19 mouse cellular contexts compared by ENCODE assay signal in genomic region chr12:12687376-12687775, GRCm38 (mm10).
A peak's percentile ranks its signal among the peaks of the same experiment; 100 is the strongest.
DNase-seq lines count a peak whose midpoint lies in the region; ATAC-seq lines count a peak whose summit lies in the region.
"Had no signal": no experiment of that assay in that cellular context is flagged by ENCODE, and none has a peak within 500 bp of the region (broad histone marks: within the 10 kb centered on the region; RNA-seq: fewer than 3 reads in every experiment).

No protein-coding gene starts in this region.

- WGBS in intestine, embryonic 16.5 days: 56% methylated on average over 2 of the region's 2 CpGs
- WGBS in intestine, embryonic 15.5 days: 69% methylated on average over 2 of the region's 2 CpGs
- WGBS in liver, embryonic 16.5 days (ENCODE audit: insufficient replicate concordance): 67% methylated on average over 2 of the region's 2 CpGs

- H3K9me3 ChIP-seq in intestine, embryonic 16.5 days (ENCODE audit: control insufficient read depth, low read length): no peaks in the 10 kb centered on the region
- H3K9me3 ChIP-seq in intestine, embryonic 15.5 days: no peaks in the 10 kb centered on the region
- H3K9me3 ChIP-seq in liver, embryonic 16.5 days (replicated peaks; ENCODE audit: control insufficient read depth, low read length): no peaks in the 10 kb centered on the region
- H3K9me3 ChIP-seq: embryonic facial prominence, embryonic 10.5 days; embryonic facial prominence, embryonic 12.5 days; forebrain, embryonic 13.5 days; forebrain, embryonic 15.5 days had no signal

- no peaks in the 10 kb centered on the region for H3K36me3 ChIP-seq in intestine, embryonic 16.5 days (ENCODE audit: control insufficient read depth, insufficient read depth, low read length)
- no peaks in the 10 kb centered on the region for H3K36me3 ChIP-seq in intestine, embryonic 15.5 days
- no peaks in the 10 kb centered on the region for H3K36me3 ChIP-seq in liver, embryonic 16.5 days (ENCODE audit: control insufficient read depth, insufficient read depth)
- H3K36me3 ChIP-seq: embryonic facial prominence, embryonic 10.5 days; embryonic facial prominence, embryonic 12.5 days; forebrain, embryonic 15.5 days had no signal

- no peak overlapping the region for H3K9ac ChIP-seq in intestine, embryonic 16.5 days (ENCODE audit: low read depth, low read length)
- no peak overlapping the region for H3K9ac ChIP-seq in intestine, embryonic 15.5 days
- no peak overlapping the region for H3K9ac ChIP-seq in liver, embryonic 16.5 days (ENCODE audit: low read depth, low read length)
- H3K9ac ChIP-seq: embryonic facial prominence, embryonic 12.5 days; forebrain, embryonic 13.5 days; forebrain, embryonic 15.5 days; forebrain, postnatal 0 days had no signal

- no peak for DNase-seq in liver
- DNase-seq in 416B (ENCODE audit: low read depth): peak; percentile 16
- no peak for DNase-seq in left cerebral cortex, adult 8-10 months (ENCODE audit: low spot score in 2 of 2)
- DNase-seq: adrenal gland, adult 2 months; adrenal gland, postnatal 10 days; adrenal gland, postnatal 25 days; cerebellum, adult 11-12 months; cerebellum, adult 2 months; cerebellum, adult 9-10 months; cerebellum, postnatal 10 days; cerebellum, postnatal 25 days; forebrain, postnatal 0 days had no signal

- peaks cover 12% of the 10 kb centered on the region for H3K4me1 ChIP-seq in intestine, embryonic 16.5 days (ENCODE audit: control insufficient read depth, insufficient read depth, low read length)
- peaks cover 17% of the 10 kb centered on the region for H3K4me1 ChIP-seq in intestine, embryonic 15.5 days (replicated peaks)
- H3K4me1 ChIP-seq in liver, embryonic 16.5 days (ENCODE audit: control insufficient read depth, low read depth, low read length): no peaks in the 10 kb centered on the region

- H3K27me3 ChIP-seq in intestine, embryonic 16.5 days (replicated peaks; ENCODE audit: control insufficient read depth, insufficient read depth, low read length): no peaks in the 10 kb centered on the region
- H3K27me3 ChIP-seq in intestine, embryonic 15.5 days (replicated peaks): no peaks in the 10 kb centered on the region
- H3K27me3 ChIP-seq in liver, embryonic 16.5 days (ENCODE audit: control insufficient read depth, insufficient read depth, low read depth, low read length): no peaks in the 10 kb centered on the region
- H3K27me3 ChIP-seq: embryonic facial prominence, embryonic 12.5 days; forebrain, embryonic 13.5 days; forebrain, embryonic 15.5 days had no signal

- H3K27ac ChIP-seq in intestine, embryonic 16.5 days (ENCODE audit: low read length): no peak overlapping the region
- H3K27ac ChIP-seq in intestine, embryonic 15.5 days: no peak overlapping the region
- H3K27ac ChIP-seq in liver, embryonic 16.5 days (ENCODE audit: low read length): no peak overlapping the region
- H3K27ac ChIP-seq: embryonic facial prominence, embryonic 10.5 days; embryonic facial prominence, embryonic 12.5 days; forebrain, embryonic 13.5 days; forebrain, embryonic 15.5 days had no signal

- no peak overlapping the region for H3K4me2 ChIP-seq in intestine, embryonic 16.5 days (ENCODE audit: low read depth, low read length)
- H3K4me2 ChIP-seq in intestine, embryonic 15.5 days (replicated peaks): no peak overlapping the region
- no peak overlapping the region for H3K4me2 ChIP-seq in liver, embryonic 16.5 days (ENCODE audit: low read depth, low read length)
- H3K4me2 ChIP-seq: embryonic facial prominence, embryonic 12.5 days; forebrain, embryonic 13.5 days; forebrain, embryonic 15.5 days had no signal

- H3K4me3 ChIP-seq in intestine, embryonic 16.5 days (ENCODE audit: low read length): no peak overlapping the region
- H3K4me3 ChIP-seq in intestine, embryonic 15.5 days (replicated peaks): no peak overlapping the region
- no peak overlapping the region for H3K4me3 ChIP-seq in liver, embryonic 16.5 days (ENCODE audit: low read depth, low read length)
- H3K4me3 ChIP-seq: embryonic facial prominence, embryonic 10.5 days; embryonic facial prominence, embryonic 12.5 days; forebrain, embryonic 13.5 days; forebrain, embryonic 15.5 days had no signal

- ATAC-seq in intestine, embryonic 16.5 days: peak; percentile 60; the same call in 1 of the 2 replicates
- ATAC-seq in intestine, embryonic 15.5 days: no peak
- peak; percentile 47; the same call in 1 of the 2 replicates for ATAC-seq in liver, embryonic 16.5 days (ENCODE audit: low read depth)
- ATAC-seq: forebrain, embryonic 13.5 days; forebrain, embryonic 15.5 days; forebrain, postnatal 0 days had no signal
